Mouse (Mus musculus): Measurements from ENCODE around the gene Slc38a6.

Slc38a6 gene

DNA sequence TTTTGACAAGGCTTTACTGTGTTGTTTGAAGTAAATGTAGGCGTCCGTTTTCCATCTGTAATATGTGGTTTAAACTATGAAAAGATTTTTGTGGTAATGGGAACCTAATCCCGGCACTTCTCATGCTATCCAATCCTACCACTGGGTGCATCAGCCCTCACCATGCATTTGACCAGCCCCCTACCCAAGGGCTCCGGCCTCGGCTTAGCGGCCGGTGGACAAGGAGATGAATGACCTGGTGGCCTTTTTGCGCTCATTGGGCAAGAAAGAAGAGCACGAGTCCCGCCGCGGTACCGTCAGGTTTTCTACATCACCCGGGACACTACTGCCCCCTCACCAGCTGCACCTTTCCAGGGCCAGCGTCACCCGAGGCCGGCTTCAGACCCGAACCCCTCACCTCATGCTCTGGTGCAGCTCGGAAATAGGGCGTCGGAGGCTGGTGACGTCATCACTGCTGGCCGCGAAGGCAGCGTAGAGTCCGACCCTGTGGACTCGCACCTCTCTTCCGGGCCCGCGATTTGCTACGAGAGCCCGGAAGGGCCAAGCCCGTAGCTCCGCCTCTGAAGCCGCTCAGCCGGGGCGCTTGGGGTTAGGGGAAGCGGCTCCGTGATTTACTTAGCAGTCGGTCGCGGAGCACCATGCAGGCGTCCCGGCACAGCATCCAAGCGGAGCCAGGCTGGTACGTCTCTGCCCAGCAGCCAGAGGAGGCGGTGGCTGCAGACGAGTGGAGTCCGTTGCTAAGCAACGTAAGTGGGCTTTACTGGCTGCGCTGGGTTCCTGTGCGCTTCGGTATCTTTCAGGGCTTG lies at the start of gene Slc38a6, which contains the start of gene Trmt5:
Gene Slc38a6 (plus strand): TSS at position 493 of the 806 bp plus-strand sequence.
Gene Trmt5 (minus strand): TSS at position 424 of the 806 bp plus-strand sequence.
- DNase-seq: peak; percentile 96

DNA sequence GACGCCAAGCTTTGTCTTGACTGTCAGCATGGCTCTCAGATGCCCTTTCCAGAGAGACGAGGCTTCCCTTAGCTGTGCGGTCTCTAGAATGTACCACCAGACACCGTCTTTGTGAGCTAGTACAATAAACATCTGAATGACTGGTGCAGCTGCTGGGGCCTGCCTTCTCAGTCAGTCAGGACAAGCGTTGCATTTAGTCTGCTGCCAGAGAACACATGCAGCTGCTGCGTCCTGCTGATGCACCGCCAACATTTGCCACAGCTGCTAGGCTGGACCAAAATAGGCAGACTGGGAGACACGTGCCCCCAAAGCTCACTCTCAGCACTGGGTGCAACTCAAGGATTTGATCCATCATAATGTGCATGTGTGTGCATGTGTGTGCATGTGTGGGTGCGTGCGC lies 44.6 kb upstream of the Slc38a6 start:
- peak; percentile 15 to 32 for DNase-seq

DNA sequence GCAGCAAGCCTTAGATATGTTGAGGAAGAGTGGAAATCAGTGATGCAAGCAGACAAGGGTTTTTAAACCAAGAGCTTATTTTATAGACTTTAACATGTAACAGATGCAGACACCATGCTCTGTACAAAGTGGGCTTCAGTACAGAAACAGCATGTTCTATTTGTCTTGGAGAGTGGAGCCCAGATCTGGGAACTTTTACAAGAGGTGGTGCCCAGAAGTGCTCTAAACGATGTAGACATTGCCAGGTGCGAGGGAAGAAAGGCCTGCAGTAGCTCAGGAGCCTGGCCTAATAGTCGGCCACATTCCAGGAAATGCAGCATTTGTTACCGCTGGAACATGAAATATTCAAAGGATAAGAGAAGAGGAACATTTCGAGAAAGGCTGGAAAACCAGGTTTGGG lies 40.9 kb upstream of the Slc38a6 start:
- DNase-seq: no peak

DNA sequence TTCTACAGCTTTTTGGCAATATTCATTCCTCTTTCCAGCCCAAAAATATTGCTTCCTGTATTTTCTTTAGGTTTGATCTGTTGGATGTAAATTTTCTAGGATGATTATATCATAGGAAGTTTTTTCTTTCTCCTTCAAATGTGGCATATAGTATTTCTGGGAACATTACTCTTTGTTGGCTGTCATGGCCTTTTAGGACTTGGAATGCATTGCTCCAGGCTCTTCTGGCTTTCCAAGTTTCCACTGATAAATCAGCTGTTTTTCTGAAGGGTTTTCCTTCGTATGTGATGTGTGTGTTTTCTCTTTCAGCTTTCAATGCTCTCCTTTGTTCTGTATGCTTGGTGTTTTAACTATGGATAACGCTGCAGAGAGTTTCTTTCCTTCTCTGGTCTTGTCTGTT lies 31.6 kb upstream of the Slc38a6 start:
- DNase-seq: no peak

DNA sequence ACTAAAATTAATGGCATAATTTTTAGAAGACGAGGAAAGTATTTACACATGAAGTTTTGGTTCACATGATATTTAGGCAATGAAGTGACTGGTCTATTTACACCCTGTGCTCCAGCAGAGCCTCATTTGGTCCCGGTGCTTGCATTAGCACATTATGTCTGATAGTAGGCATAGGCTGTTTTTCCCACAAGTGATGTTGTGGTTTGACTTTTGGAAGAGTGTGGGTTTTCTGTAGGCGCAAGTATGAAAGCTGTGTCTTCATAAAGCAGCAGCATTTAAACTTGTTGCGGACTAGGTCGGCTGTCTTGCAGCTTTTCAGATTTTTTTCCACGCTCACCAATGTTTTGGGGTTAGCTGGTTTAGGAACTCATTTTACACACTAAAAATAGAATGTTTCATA lies 27.3 kb upstream of the Slc38a6 start:
- DNase-seq: no peak

DNA sequence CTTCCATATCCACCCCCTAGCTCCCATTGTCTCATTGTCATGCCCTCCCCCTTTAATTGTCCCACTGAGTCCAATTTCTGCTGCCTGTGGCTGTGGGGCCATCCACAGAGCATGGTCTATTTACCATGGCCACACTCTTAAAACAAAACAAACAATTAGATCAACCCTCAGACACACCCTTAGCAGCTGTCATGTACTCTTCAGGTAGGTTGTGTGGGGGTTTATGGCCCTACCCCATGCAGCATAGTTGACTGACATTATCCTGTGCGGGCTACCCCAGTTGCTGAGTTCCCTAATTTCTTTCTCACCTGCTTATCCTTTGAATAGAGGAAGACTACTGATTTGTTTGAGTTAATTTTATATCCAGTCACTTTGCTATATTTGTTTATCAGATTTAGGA lies 26.2 kb upstream of the Slc38a6 start:
- DNase-seq: no peak

DNA sequence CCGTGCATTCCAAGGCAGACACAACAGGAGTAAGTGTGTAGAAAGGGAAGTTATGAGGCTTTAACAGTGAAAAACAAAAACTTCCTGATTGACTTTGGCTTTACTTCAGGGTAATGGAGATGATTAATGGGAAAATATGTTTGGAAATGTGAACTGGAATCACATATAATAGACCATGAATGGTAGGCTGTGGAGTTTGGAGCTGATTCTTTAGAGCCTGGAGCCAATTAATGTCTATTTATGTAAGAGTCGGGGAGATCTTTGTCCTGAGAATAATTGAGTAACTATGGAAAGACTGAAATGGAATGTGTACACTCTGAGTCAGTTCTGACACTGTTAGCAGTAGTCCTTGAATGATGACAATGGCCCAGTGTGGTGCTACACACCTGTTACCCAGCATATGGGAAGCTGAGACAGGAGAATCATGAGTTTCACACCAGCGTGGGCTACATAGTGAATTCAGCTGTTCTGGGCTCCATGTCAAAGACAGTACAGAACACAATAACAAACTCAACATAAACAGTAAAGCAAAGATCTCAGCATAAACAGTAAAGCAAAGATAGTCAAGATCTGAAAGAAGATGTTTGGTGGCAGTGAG lies 21.1 kb upstream of the Slc38a6 start:
- DNase-seq: no peak

DNA sequence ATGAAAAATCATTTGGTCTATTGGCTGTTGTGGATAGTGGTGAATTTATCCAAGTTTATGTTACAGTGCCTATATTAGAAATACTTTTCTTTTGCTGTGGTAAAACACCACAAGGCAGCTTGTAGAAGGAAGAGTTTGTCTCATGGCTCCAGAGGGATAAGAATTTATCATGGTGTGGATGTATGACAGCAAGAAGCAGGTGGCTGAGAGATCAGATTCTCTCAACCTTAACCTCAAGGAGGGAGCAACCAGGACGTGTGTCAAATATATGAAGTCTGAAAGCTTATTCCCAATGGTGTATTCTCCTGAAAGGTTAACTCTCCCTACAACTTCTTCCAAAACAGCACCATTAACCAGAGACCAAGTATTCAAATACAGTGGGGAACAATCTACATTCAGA lies 20.0 kb upstream of the Slc38a6 start:
- DNase-seq: no peak

DNA sequence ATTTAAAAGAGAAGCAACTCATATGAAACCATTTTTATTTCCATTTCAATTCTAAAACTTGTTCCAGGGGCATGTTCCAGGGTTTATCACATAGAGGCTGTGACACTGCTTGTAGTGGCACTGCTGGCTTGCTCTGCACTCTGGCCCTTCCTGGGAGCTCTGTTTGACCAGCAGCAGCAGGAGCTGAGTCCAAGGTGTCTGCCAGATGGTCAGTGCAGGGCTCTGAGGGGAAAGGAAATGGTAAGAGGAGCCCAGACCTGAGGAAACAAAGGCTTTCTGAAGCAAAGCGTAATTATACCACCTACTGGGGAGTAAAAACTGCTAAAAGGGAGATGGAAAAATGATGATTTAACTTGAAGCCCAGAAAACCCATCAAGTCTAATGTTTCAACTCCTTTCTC lies 18.1 kb upstream of the Slc38a6 start:
- DNase-seq: peak in 1 of 2 experiments; percentile 18

DNA sequence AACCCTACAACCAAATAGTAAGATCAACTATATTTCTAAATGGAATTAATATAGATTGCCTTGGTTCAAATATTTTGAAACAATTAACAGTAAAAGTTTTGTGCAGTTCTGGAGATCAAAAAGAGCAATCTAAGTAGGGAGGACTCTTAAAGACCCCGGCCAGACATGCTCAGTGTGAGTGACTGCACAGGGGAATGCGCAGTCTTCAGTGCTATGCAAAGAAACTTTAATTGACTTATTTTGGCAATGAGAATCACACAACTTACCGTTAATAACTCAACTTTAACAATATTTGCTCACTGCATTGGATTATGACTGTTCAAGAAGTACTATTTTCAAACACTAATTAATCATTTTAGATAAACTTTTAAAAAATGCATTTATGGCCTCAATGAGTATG lies 17.0 kb upstream of the Slc38a6 start:
- DNase-seq: no peak

DNA sequence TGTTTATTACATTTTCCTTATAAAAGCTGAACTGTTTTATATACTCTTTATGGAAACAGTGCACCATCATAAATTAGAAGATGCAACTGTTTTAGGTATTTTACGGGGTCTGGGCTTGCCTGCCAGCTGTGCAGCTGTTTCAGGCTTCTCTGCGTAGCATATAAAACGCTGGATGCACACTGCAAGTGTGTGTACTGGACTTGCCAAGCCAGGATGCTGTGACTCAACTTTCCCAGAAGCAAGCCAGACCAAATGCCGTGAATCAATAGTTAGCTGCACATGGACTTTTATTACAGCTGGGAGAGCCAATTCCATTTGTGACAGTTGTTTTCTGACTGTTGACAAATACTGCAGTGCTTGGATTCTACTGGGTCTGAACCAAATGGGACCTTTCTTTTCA lies 16.6 kb upstream of the Slc38a6 start:
- no peak for DNase-seq

DNA sequence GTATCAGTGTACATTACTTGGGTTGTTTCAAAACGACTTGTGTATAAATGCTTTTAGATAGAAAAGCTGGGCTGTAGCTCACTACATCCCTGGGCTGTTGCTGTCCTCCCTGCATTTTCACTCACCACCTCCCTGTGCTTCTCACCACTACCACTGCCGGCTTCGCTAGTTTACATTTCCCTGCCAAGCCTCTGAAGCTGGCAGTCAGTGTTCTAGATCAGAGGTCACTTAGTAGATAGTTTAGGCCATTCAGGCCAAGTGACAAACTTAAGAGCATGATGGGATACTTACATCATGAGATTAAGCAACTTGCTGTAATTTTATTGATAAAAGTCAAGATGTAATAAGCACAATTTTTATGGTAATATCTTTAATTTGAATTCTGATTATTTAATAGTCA lies 11.7 kb upstream of the Slc38a6 start:
- DNase-seq: no peak

DNA sequence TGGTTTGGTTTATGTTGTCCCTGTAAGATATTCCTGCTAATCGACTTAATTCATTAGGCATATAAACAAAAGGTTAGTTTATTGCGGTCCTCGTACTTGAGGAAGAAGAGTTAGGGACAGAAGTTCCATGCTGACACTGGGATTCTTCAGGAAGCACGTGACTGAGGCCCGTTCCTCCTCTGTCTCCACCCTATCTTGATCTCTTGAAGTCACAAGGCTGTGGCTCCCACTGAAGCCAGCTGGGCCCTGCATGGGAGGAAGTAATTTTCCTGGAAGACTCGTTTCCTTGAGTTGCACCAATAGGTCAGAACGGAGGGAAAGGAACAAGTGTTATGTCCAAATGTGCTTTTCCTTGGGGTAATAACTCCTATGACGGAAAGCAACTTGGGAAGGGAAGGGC lies 1.0 kb downstream of the Slc38a6 start:
- peak in 1 of 2 experiments; percentile 8 for DNase-seq

DNA sequence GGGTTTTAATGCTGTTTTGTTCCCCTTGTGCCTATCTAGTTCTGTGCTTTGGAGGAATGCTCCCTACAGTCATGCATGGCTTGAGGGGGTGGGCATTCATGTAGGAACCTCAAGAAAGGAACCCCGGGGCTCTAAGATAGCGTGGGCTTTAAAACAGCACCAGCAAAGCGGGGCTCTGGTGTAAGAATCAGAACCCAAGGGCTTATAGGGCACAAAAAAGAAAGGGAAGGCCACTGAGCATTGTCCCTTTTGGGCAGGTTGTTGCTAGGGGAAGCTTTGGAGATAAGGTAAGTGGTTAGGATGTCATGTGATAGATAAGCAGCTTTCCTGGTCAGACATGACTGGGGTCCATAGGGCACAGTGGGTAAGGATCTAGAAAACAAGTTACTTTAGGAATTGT lies 2.0 kb downstream of the Slc38a6 start:
- no peak for DNase-seq

DNA sequence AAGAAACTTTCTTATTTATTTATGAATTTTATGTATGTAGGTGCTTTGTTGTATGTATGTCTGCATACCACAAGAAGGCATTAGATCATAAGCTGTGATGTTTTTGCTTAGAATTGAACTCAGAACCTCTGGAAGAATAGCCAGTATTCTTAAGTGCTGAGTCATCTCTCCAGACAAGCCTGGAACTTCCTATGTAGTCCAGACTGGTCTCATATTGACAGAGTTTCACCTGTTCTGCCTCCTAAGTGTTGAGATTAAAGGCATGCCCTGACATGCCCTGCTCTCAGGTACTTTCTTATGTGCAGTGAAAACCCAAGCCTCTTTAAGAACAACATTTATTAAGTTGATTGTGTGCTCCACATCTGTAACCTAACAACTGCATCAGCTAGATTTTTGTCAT lies 8.3 kb downstream of the Slc38a6 start:
- no peak for DNase-seq

DNA sequence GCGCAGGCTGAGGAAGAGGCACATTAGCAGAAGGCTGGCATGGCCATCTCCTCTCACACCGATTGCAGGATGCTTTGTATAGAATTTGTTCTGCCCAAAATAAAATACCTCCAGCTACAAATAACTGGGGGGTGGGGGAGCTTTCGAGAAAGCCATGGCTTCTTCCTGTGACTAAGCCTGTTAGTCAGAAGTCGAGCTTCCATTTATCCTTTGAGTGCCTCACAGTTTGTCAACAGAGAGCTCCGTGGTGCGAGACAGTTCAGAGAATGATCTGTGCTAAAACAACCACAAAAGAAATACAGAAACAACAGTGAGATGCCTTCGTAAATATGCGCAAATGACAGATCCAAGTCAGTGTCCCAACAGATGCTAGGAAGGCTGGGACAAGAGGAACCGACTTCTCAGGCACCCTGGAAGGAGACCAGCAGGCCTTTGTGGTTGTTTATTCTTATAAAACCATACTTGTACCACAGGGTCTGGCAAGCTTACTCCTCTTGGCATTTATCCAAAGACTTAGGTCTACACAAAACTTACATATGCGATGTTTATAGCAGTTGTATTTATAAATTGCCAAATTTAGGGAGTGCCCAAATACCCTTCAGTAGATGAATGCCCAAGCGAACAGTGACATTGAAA lies 9.0 kb downstream of the Slc38a6 start:
- peak in 1 of 2 experiments; percentile 8 for DNase-seq

DNA sequence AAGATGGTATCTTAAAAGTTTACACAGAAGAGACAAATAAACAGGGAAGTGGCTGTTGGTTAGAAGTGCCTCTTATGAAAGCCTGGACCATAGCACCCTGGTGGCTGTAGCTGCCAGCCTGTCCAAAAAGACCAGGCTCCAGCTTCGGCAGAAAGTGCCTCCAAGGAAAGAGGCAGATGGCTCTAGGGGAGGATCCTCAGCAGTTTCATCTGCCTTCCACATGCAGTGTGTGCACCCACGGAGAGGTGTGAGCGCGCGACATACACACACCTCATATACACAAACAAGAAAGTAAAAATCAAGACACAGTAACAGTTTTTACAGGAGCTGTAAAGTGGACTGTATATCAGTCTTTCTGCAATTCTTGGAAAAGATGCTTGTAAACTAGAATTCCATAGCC lies 12.0 kb downstream of the Slc38a6 start:
- no peak for DNase-seq

DNA sequence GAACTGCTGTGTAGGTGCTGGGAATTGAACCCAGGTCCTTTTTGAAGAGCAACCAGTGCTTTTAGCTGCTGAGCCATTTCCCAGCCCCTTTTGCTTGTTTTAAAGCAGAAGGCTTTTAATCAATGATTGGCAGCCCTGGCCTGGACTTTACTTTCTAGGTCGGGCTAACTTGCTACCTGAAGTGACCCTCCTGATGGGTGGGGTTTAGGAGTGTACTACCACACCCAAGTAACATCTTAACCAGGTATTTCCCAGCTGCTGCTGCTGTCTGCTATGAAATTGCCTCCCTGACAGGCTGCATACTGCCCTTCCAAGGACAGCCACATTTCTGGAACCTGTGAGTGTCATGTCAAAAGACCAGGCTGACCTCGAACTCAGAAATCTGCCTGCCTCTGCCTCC lies 14.0 kb downstream of the Slc38a6 start:
- no peak for DNase-seq

DNA sequence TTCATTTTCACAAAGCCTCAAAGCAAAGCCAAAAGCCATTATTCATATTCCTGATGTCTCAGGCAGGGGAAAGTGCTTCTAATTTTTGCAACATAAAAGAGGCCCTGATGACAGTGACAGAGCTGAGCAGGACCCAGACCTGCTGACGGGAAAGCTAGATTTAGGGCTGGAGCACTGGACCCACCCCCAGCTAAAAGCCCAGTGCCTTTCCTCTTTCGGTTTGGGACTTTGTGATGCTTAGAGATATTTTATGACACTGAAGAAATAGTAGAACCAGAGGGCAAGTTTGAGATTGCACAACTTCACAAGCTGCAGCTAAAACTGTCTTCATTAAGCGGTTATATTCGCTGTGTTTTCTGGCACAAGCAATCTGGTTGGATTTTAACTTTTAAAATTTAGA lies 18.1 kb downstream of the Slc38a6 start:
- no peak for DNase-seq

DNA sequence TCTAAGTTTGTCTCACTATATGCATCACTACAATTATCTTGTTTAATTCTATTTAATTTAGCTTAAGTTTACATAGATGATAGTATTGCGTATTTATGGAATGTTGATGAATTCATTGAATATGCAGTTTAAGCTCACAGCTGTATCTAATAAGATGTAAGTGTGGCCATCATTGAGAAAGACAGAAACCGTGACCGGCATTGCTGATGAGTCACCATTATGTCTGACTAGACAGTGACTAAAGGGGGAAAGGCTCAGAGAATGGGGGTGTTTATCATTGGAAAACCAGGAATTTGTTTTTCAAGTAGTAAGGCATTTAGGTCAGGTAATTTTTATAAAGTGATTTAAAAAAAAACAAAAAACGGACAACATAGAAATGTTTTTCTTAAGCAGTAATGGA lies 21.2 kb downstream of the Slc38a6 start:
- DNase-seq: no peak

DNA sequence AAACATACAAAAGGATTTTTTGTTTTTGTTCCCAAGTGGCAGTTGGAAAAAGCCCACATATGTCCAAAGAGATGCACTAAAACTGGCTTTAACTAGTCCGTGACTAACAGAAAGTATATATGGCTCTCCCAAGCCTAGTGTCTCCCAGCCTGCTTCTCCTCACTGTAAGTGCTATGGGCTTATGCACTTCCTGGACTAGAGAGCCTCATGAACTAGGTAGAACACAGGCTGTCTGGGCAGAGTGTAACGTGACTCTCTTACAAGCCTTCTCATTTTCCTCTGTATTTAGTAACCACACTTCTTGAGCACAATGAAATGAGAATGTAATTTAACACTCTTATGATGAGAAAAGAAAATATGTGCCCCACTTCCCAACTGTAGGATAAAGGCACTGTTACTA lies 22.1 kb downstream of the Slc38a6 start:
- no peak for DNase-seq

DNA sequence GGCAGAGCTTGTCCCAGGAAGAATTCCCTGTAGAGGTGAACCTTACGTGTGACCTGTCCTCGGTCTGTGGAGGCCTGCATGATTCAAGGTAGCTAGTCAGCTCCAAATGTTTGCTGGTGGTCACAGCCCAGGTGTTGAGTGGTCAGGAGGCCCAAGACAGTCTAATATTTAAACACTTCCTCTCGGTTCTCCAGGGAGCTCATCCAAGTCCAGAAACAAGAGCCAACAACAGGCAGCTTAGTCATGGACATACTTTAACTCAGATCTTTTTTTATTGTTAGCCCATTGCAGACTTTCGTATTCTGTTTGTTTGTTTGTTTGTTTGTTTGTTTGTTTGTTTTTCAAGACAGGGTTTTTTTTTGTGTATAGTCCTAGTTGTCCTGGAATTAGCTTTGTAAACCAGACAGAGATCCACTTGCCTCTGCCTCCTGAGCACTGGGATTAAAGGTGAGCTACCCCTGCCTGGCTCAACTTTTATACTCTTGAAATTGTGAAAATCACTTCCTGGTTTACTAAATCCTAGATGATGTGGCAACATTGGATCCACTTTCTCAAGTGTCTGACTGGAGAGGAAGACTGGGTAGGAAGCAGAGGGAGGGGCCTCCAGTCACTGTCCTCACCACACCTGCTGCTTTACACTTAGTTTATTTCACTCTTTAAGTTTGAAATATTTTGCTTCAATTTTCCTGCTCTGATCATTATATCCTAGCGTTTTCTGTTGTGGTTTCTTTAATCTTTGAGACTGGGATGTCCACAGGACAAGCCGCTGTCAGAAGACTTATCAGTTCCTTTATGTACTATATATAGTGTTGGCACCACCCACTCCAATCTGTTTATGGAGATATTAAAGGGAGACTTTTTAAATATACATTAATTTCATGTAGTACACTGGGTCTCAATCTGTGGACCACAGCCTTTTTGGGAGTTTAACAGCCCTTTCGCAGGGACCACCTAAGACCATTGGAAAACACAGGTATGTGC lies 31.4 kb downstream of the Slc38a6 start:
- no peak for DNase-seq

DNA sequence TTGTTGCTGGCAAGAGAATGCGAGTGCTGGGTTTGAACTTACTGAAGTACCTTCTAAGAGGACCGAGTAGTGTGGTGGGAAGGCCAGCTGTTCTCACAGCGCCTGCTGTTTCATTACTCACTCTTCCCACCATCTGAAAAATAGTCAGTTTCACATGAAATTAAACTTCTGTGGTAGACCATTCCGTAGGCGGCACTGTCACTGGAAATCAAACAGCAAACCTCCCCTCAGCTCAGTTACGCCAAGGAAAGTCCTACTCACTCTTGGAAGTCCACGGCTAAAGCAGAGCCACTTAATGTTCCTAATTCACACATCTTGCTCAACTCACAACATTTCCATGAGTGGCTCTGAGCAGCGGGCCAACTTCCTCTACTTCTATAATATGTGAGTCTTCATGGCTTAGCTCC lies 37.6 kb downstream of the Slc38a6 start:
- no peak for DNase-seq

Data from cerebellum, postnatal 10 days (tissue).